Mouse (Mus musculus) lung, postnatal 0 days (tissue): ENCODE measurements around the gene Ccsap. TPM values are rescaled to one million over a fixed set of nuclear protein-coding genes. Genes with fewer than 3 reads are reported as not detected.

Experiments used
- ATAC-seq: fragments of 200-750 bp; cut with Nextera tagmentation; 2 replicates; pipeline ENCODE4 v1.8.0; 2017; ENCODE audit warnings: moderate library complexity
- DNase-seq: peaks from one replicate; pipeline ENCODE4 v3.0.0-alpha.2; 2016; ENCODE audit warnings: low spot score
- H3K27ac ChIP-seq: fragments of 300-500 bp; sonication (generic); 2 replicates; pipeline ENCODE4 v1.5.1; 2014; ENCODE audit warnings: antibody characterized with exemption, mild to moderate bottlenecking, low read length, mixed read lengths
- H3K27me3 ChIP-seq: fragments of 300-500 bp; sonication (generic); replicated peaks from 2 replicates; pipeline ENCODE4 v1.6.1; 2014; ENCODE audit warnings: low read length, mixed read lengths; ENCODE audit not compliant: insufficient read depth
- H3K36me3 ChIP-seq: fragments of 300-500 bp; sonication (generic); 2 replicates; pipeline ENCODE4 v1.6.1; 2014; ENCODE audit warnings: low read length, mixed read lengths; ENCODE audit not compliant: insufficient read depth
- H3K4me1 ChIP-seq: fragments of 300-500 bp; sonication (generic); 2 replicates; pipeline ENCODE4 v1.6.1; 2014; ENCODE audit warnings: antibody characterized with exemption, low read depth, low read length, mixed read lengths; ENCODE audit not compliant: insufficient read depth
- H3K4me2 ChIP-seq: fragments of 300-500 bp; sonication (generic); replicated peaks from 2 replicates; pipeline ENCODE4 v1.6.1; 2014; ENCODE audit warnings: low read depth, mild to moderate bottlenecking, low read length, moderate library complexity, mixed read lengths
- H3K4me3 ChIP-seq: fragments of 300-500 bp; sonication (generic); 2 replicates; pipeline ENCODE4 v1.5.1; 2014; ENCODE audit warnings: low read depth, low read length
- H3K9ac ChIP-seq: fragments of 300-500 bp; sonication (generic); replicated peaks from 2 replicates; pipeline ENCODE4 v1.6.1; 2014; ENCODE audit warnings: low read depth, mild to moderate bottlenecking
- H3K9me3 ChIP-seq: fragments of 300-500 bp; sonication (generic); 2 replicates; pipeline ENCODE4 v1.6.1; 2016; ENCODE audit warnings: low read length, mixed read lengths
- CTCF ChIP-seq: IDR thresholded peaks from 2 replicates; pipeline ENCODE4 v1.5.1; 2016; ENCODE audit warnings: antibody characterized with exemption, mild to moderate bottlenecking
- EP300 ChIP-seq: IDR thresholded peaks from 2 replicates; pipeline ENCODE4 v1.6.1; 2016; ENCODE audit warnings: antibody characterized with exemption, mild to moderate bottlenecking, control low read depth
- WGBS: fragments of 180-500 bp; shearing (Covaris S2); extraction: QIAGEN DNeasy Blood & Tissue Kit; methylation state at CpG from one replicate; pipeline ENCODE4 v1.1.7; 2014; 5-methylcytosine and 5-hydroxymethylcytosine counted together
- polyA plus RNA-seq: library from polyadenylated mRNA; unstranded; fragments of >200 nt; fragmentation: Nextera tagmentation; extraction: Ambion mirVana; gene quantifications from 2 replicates; pipeline ENCODE4 v1.2.1, GENCODE M21; 2015

Ccsap gene
- polyA plus RNA-seq, 1 experiment from 2014 or later: 1.2 TPM

GRCm38 (mm10) chr8:123838496-123838895 is 21.5 kb downstream of the Ccsap start:
- H3K9me3 ChIP-seq: no peaks in the 10 kb centered on the region
- WGBS: 60% methylated on average over 9 of the region's 9 CpGs
- no peak for DNase-seq

DNA sequence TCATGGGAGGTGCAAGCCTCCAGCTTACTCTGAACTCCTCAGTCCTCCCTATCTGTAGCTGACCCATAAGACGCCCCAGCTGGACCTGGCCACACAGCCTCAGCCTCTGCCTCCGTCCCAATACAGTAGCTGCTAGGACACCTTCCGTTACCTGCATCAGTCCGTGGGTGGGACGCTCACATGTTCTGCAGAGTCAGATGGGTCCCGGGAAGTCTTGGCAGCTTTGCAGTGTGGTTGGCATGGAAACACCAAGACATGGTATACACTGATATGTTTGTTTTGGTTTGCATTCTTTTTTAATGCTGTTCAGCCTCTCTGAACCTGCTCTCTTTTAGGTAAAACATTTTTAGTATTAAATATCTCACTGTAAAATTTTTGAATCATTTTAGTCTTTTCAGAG is 23.7 kb downstream of the Ccsap start:
- TF ChIP-seq CTCF (no peak), EP300 (no peak)
- H3K9me3 ChIP-seq: no peaks in the 10 kb centered on the region
- H3K36me3 ChIP-seq: peaks cover 7% of the 10 kb centered on the region; the same call in 1 of the 2 replicates
- no peak overlapping the region for H3K4me3 ChIP-seq
- H3K4me1 ChIP-seq: no peaks in the 10 kb centered on the region
- no peak overlapping the region for H3K4me2 ChIP-seq
- 83% methylated on average over 6 of the region's 6 CpGs for whole genome bisulfite sequencing
- H3K27me3 ChIP-seq: no peaks in the 10 kb centered on the region
- H3K27ac ChIP-seq: no peak overlapping the region
- DNase-seq: no peak
- ATAC-seq: no peak
- no peak overlapping the region for H3K9ac ChIP-seq

More at GRCm38 (mm10) chr8:123838496-123838895, 21.5 kb downstream of the Ccsap start:
- Histone ChIP-seq H3K4me3 (no peak overlapping the region), H3K9ac (no peak overlapping the region), H3K27ac (no peak overlapping the region), H3K4me1 (no peaks in the 10 kb centered on the region), H3K36me3 (peaks cover 7% of the 10 kb centered on the region; the same call in 1 of the 2 replicates), H3K27me3 (no peaks in the 10 kb centered on the region), H3K4me2 (no peak overlapping the region)
- TF ChIP-seq CTCF (no peak), EP300 (no peak)
- ATAC-seq: no peak

GRCm38 (mm10) chr8:123835451-123835850 is 24.6 kb downstream of the Ccsap start:
- Histone ChIP-seq H3K4me3 (no peak overlapping the region), H3K36me3 (peaks cover 7% of the 10 kb centered on the region; the same call in 1 of the 2 replicates), H3K4me1 (no peaks in the 10 kb centered on the region), H3K9me3 (no peaks in the 10 kb centered on the region), H3K9ac (no peak overlapping the region), H3K27me3 (no peaks in the 10 kb centered on the region), H3K4me2 (no peak overlapping the region), H3K27ac (no peak overlapping the region)
- peak; percentile 55 for DNase-seq
- whole genome bisulfite sequencing: 52% methylated on average over 9 of the region's 9 CpGs
- no peak for ATAC-seq
- TF ChIP-seq CTCF (peak; percentile 77), EP300 (no peak)

DNA sequence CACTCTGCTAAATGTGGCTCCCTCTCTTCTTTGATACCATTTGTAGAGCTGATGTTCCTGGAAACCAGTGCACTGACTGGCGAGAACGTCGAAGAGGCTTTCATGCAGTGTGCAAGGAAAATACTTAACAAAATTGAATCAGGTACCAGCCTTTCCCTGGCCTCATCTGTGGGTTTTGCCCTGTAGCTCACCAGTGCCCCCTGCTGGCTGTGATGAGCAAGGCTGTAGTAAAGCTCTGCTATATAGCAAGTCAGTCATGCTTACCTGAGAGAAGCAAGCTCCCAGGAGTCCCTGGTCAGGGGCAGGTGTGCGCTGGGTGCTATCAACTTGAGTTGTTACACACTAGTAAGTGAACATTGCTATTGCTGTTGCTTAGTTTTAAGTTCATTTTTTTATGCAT is 27.3 kb downstream of the Ccsap start:
- ATAC-seq (no peak), DNase-seq (peak; percentile 18)
- TF ChIP-seq CTCF (peak; percentile 82), EP300 (no peak)
- H3K4me1 ChIP-seq: no peaks in the 10 kb centered on the region
- no peak overlapping the region for H3K9ac ChIP-seq
- H3K9me3 ChIP-seq: no peaks in the 10 kb centered on the region
- WGBS: 94% methylated on average over 4 of the region's 4 CpGs
- no peak overlapping the region for H3K27ac ChIP-seq
- H3K27me3 ChIP-seq: no peaks in the 10 kb centered on the region
- no peak overlapping the region for H3K4me3 ChIP-seq
- peaks cover 7% of the 10 kb centered on the region for H3K36me3 ChIP-seq
- no peak overlapping the region for H3K4me2 ChIP-seq

GRCm38 (mm10) chr8:123827523-123827922 is 32.5 kb downstream of the Ccsap start:
- no peak for DNase-seq
- TF ChIP-seq CTCF (no peak), EP300 (no peak)
- Histone ChIP-seq H3K27me3 (no peaks in the 10 kb centered on the region), H3K9ac (no peak overlapping the region), H3K9me3 (no peaks in the 10 kb centered on the region), H3K4me1 (no peaks in the 10 kb centered on the region), H3K4me2 (no peak overlapping the region), H3K36me3 (no peaks in the 10 kb centered on the region; the same call in none of the 2 replicates), H3K27ac (no peak overlapping the region), H3K4me3 (no peak overlapping the region)
- no peak for ATAC-seq
- WGBS: 87% methylated on average over 13 of the region's 13 CpGs

DNA sequence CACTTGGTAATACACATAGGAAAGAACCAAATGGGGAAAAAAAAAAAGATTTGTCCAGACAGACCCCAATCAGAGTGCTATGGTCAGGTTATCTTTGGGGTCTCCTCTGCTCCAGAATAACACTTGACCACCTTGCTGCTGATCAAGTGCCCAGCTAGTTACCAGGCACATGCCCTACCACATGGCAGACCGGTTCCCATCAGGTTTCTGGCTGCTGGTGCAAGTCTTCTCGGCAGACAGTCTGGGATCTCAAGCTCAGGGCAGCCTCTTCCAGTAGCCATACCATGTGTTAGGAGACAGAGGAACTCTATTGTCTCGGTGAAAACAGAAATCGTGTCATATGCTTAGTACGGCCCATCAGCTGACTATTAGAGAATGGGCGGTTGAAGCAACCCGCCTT is 33.3 kb downstream of the Ccsap start:
- TF ChIP-seq EP300: no peak
- TF ChIP-seq CTCF: no peak
- no peaks in the 10 kb centered on the region; the same call in 1 of the 2 replicates for H3K36me3 ChIP-seq
- H3K4me2 ChIP-seq: no peak overlapping the region
- H3K27ac ChIP-seq: no peak overlapping the region
- no peaks in the 10 kb centered on the region for H3K4me1 ChIP-seq
- WGBS: 93% methylated on average over 7 of the region's 7 CpGs
- no peak overlapping the region for H3K4me3 ChIP-seq
- no peak for DNase-seq
- H3K9me3 ChIP-seq: no peaks in the 10 kb centered on the region
- no peaks in the 10 kb centered on the region for H3K27me3 ChIP-seq
- no peak for ATAC-seq
- H3K9ac ChIP-seq: no peak overlapping the region

GRCm38 (mm10) chr8:123826001-123826400 is 34.0 kb downstream of the Ccsap start:
- ATAC-seq (no peak), DNase-seq (no peak)
- 63% methylated on average over 9 of the region's 9 CpGs for WGBS

More at GRCm38 (mm10) chr8:123826001-123826400, 34.0 kb downstream of the Ccsap start:
- H3K4me3 ChIP-seq: no peak overlapping the region
- peak; percentile 65 for TF ChIP-seq CTCF
- TF ChIP-seq EP300: no peak
- H3K4me2 ChIP-seq: no peak overlapping the region
- no peaks in the 10 kb centered on the region for H3K9me3 ChIP-seq
- H3K36me3 ChIP-seq: no peaks in the 10 kb centered on the region; the same call in 1 of the 2 replicates
- H3K27ac ChIP-seq: no peak overlapping the region
- no peaks in the 10 kb centered on the region for H3K4me1 ChIP-seq
- H3K27me3 ChIP-seq: no peaks in the 10 kb centered on the region
- H3K9ac ChIP-seq: no peak overlapping the region
